ENCODE assay signal across 9 mouse cellular contexts in the genomic region with DNA sequence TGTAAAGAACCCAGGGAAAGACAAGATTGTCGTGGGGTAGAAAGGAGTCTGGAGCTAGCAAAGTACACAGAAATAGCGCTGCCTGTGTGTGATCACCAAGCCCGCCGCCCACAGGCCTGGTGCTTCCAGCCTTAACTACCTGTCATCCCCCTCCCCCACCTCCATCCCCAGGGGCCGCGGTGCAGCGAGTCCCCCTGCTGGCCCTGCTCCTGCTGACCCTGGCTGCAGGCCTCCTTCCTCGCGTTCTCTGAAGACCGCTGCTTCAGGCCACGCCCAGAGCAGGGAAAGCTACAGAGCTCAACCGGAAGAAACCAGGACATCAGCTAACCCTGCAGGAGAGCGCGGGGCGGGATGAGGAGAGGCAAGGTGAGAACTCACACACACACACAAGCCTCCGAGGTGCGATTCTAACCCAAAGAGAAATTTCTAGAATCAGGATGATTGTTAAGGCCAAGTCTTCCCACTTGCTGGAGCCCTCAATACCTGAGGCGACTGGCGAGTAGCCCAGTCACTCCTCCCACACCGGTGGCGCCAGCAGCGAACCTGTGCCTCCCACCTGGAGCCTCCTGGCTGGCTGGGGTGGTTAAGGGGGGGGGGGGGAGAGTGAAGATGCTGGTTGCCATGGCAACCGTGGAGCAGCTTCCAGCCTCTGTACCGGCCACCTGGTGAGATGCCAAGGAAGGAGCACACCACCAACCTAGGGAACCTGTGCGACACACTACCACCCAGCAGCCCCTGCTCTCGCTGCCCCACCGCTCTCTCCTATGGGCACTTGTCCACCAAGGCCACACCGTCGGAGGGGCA. TPM values are rescaled to one million over a fixed set of nuclear protein-coding genes. Genes with fewer than 3 reads are reported as not detected.
DNase-seq lines count a peak whose midpoint lies in the region; ATAC-seq and TF ChIP-seq lines count a peak whose summit lies in the region.
"Had no signal": no experiment of that assay in that cellular context is flagged by ENCODE, and none has a peak within 500 bp of the region (broad histone marks: within the 10 kb centered on the region; RNA-seq: fewer than 3 reads in every experiment).

No protein-coding gene starts in this region.

- H3K27ac ChIP-seq in gastrocnemius, adult 2 months, result no peak overlapping the region
- no peak overlapping the region; the same call in 1 of the 2 replicates for H3K27ac ChIP-seq in forebrain, embryonic 12.5 days
- no peak overlapping the region for H3K27ac ChIP-seq in intestine, embryonic 16.5 days (ENCODE audit: low read length)
- no peak overlapping the region for H3K27ac ChIP-seq in liver, embryonic 12.5 days
- peak overlapping the region; percentile 61 for H3K27ac ChIP-seq in neural tube, embryonic 13.5 days (replicated peaks)

- H3K4me2 ChIP-seq in forebrain, embryonic 12.5 days, result peak overlapping the region; percentile 50
- peak overlapping the region; percentile 58 for H3K4me2 ChIP-seq in intestine, embryonic 16.5 days (ENCODE audit: low read depth, low read length)
- H3K4me2 ChIP-seq in liver, embryonic 12.5 days, result peak overlapping the region; percentile 55
- peak overlapping the region; percentile 55 for H3K4me2 ChIP-seq in neural tube, embryonic 13.5 days

- peak; percentile 58 for ATAC-seq in forebrain, embryonic 12.5 days (ENCODE audit: low FRiP score)
- ATAC-seq in intestine, embryonic 16.5 days, result peak; percentile 59
- ATAC-seq in liver, embryonic 12.5 days, result no peak
- ATAC-seq in neural tube, embryonic 13.5 days (ENCODE audit: low read depth), result peak; percentile 62
- no peak for ATAC-seq in erythroblast, adult 5-6 weeks (replicated peaks; ENCODE audit: low FRiP score, poor library complexity, severe bottlenecking)

- no peak for TF ChIP-seq CTCF in gastrocnemius, adult 2 months (IDR thresholded peaks at IDR 0.05)

- H3K9ac ChIP-seq in forebrain, embryonic 12.5 days, result peak overlapping the region; percentile 44; the same call in 1 of the 2 replicates
- H3K9ac ChIP-seq in intestine, embryonic 16.5 days (ENCODE audit: low read depth, low read length), result peak overlapping the region; percentile 51
- H3K9ac ChIP-seq in liver, embryonic 12.5 days, result no peak overlapping the region
- H3K9ac ChIP-seq in neural tube, embryonic 13.5 days, result peak overlapping the region; percentile 60

- peak; percentile 28 for DNase-seq in gastrocnemius, adult 2 months
- no peak for DNase-seq in gastrocnemius, postnatal 36 days
- DNase-seq in brain, embryonic 18.5 days (ENCODE audit: low read depth, low spot score), result peak; percentile 39

- H3K9me3 ChIP-seq in forebrain, embryonic 12.5 days, result peaks cover 6% of the 10 kb centered on the region; the same call in 1 of the 2 replicates
- H3K9me3 ChIP-seq in intestine, embryonic 16.5 days (ENCODE audit: control insufficient read depth, low read length), result peaks cover 9% of the 10 kb centered on the region; the same call in 1 of the 2 replicates
- 0 out of 2 replicates have a peak, but pooled peaks cover 4% of the 10 kb centered on the region for H3K9me3 ChIP-seq in liver, embryonic 12.5 days (replicated peaks)
- H3K9me3 ChIP-seq in neural tube, embryonic 13.5 days, result no peaks in the 10 kb centered on the region

- peak overlapping the region; percentile 23 for H3K4me3 ChIP-seq in gastrocnemius, adult 2 months
- peak overlapping the region; percentile 26 for H3K4me3 ChIP-seq in forebrain, embryonic 12.5 days (replicated peaks)
- peak overlapping the region; percentile 25 for H3K4me3 ChIP-seq in intestine, embryonic 16.5 days (ENCODE audit: low read length)
- H3K4me3 ChIP-seq in liver, embryonic 12.5 days, result peak overlapping the region; percentile 12; the same call in 1 of the 2 replicates
- H3K4me3 ChIP-seq in neural tube, embryonic 13.5 days, result peak overlapping the region; percentile 31

- WGBS in forebrain, embryonic 12.5 days, result 8% methylated on average over 29 of the region's 29 CpGs
- WGBS in intestine, embryonic 16.5 days, result 15% methylated on average over 29 of the region's 29 CpGs
- 21% methylated on average over 29 of the region's 29 CpGs for WGBS in liver, embryonic 12.5 days (ENCODE audit: insufficient replicate concordance)
- WGBS in neural tube, embryonic 13.5 days, result 13% methylated on average over 28 of the region's 29 CpGs

- intact Hi-C loops in gastrocnemius, adult 2 months (cut with DNase I), result no loop called here
- intact Hi-C loops in gastrocnemius, postnatal 36 days (cut with DNase I), result no loop called here

- H3K36me3 ChIP-seq in forebrain, embryonic 12.5 days (replicated peaks), result no peaks in the 10 kb centered on the region
- no peaks in the 10 kb centered on the region for H3K36me3 ChIP-seq in intestine, embryonic 16.5 days (ENCODE audit: control insufficient read depth, insufficient read depth, low read length)
- H3K36me3 ChIP-seq in liver, embryonic 12.5 days, result no peaks in the 10 kb centered on the region
- H3K36me3 ChIP-seq in neural tube, embryonic 13.5 days, result no peaks in the 10 kb centered on the region

- H3K27me3 ChIP-seq in forebrain, embryonic 12.5 days, result no peaks in the 10 kb centered on the region
- H3K27me3 ChIP-seq in intestine, embryonic 16.5 days (replicated peaks; ENCODE audit: control insufficient read depth, insufficient read depth, low read length), result no peaks in the 10 kb centered on the region
- peaks cover 5% of the 10 kb centered on the region; the same call in 1 of the 2 replicates for H3K27me3 ChIP-seq in liver, embryonic 12.5 days (replicated peaks)
- H3K27me3 ChIP-seq in neural tube, embryonic 13.5 days, result no peaks in the 10 kb centered on the region

- H3K4me1 ChIP-seq in forebrain, embryonic 12.5 days, result peaks cover 19% of the 10 kb centered on the region
- peaks cover 8% of the 10 kb centered on the region; the same call in 1 of the 2 replicates for H3K4me1 ChIP-seq in intestine, embryonic 16.5 days (ENCODE audit: control insufficient read depth, insufficient read depth, low read length)
- H3K4me1 ChIP-seq in liver, embryonic 12.5 days, result no peaks in the 10 kb centered on the region
- peaks cover 27% of the 10 kb centered on the region for H3K4me1 ChIP-seq in neural tube, embryonic 13.5 days (replicated peaks)

RNA-seq across cellular contexts. Expression of a gene that starts 18.6 kb away (rescaled TPM):
- total RNA-seq in gastrocnemius, adult 2 months (2021), result not detected
- total RNA-seq in gastrocnemius, postnatal 36 days (2021), result not detected
- 0.09 TPM in 2 replicates for polyA plus RNA-seq in forebrain, embryonic 12.5 days (2016; fragmentation: Nextera tagmentation; extraction: Ambion mirVana)
- polyA plus RNA-seq in intestine, embryonic 16.5 days (2015; fragmentation: Nextera tagmentation; extraction: Ambion mirVana), result 106 and 225 TPM in 2 replicates
- 0.30 and 0.36 TPM in 2 replicates for polyA plus RNA-seq in liver, embryonic 12.5 days (2016; fragmentation: Nextera tagmentation; extraction: Ambion mirVana)
- 0.32 TPM in 2 replicates for polyA plus RNA-seq in neural tube, embryonic 13.5 days (2015; fragmentation: Nextera tagmentation; extraction: Ambion mirVana)
- total RNA-seq in erythroblast, adult 5-6 weeks (2015; ENCODE audit: low replicate concordance), result not detected in 2 replicates
- total RNA-seq in erythroblast, adult 5-6 weeks (2017; ENCODE audit: low replicate concordance), result not detected in 2 replicates
- polyA plus RNA-seq: C2C12 had no signal

RNA-seq across cellular contexts. Expression of a gene that starts 36.5 kb away (rescaled TPM):
- under 1 TPM; 0.20 to 0.71 TPM for total RNA-seq in gastrocnemius, adult 2 months (2021)
- under 1 TPM; 0.37 to 0.94 TPM for total RNA-seq in gastrocnemius, postnatal 36 days (2021)
- 1.1 and 1.5 TPM in 2 replicates for polyA plus RNA-seq in forebrain, embryonic 12.5 days (2016; fragmentation: Nextera tagmentation; extraction: Ambion mirVana)
- 0.40 and 0.70 TPM in 2 replicates for polyA plus RNA-seq in intestine, embryonic 16.5 days (2015; fragmentation: Nextera tagmentation; extraction: Ambion mirVana)
- polyA plus RNA-seq in liver, embryonic 12.5 days (2016; fragmentation: Nextera tagmentation; extraction: Ambion mirVana), result 0.59 and 0.68 TPM in 2 replicates
- 2.0 and 4.3 TPM in 2 replicates for polyA plus RNA-seq in neural tube, embryonic 13.5 days (2015; fragmentation: Nextera tagmentation; extraction: Ambion mirVana)
- 1.9 TPM in 1 of 2 replicates, not detected in the other for total RNA-seq in erythroblast, adult 5-6 weeks (2015; ENCODE audit: low replicate concordance)
- total RNA-seq in erythroblast, adult 5-6 weeks (2017; ENCODE audit: low replicate concordance), result 0.09 and 0.98 TPM in 2 replicates

RNA-seq across cellular contexts. Expression of a gene that starts 51.1 kb away (rescaled TPM):
- 10 to 100 TPM; 52.1 to 66.5 TPM for total RNA-seq in gastrocnemius, adult 2 months (2021)
- 10 to 100 TPM; 50.3 to 55.0 TPM for total RNA-seq in gastrocnemius, postnatal 36 days (2021)
- polyA plus RNA-seq in forebrain, embryonic 12.5 days (2016; fragmentation: Nextera tagmentation; extraction: Ambion mirVana), result 79.7 and 91.9 TPM in 2 replicates
- 140 and 155 TPM in 2 replicates for polyA plus RNA-seq in intestine, embryonic 16.5 days (2015; fragmentation: Nextera tagmentation; extraction: Ambion mirVana)
- 54.2 and 57.3 TPM in 2 replicates for polyA plus RNA-seq in liver, embryonic 12.5 days (2016; fragmentation: Nextera tagmentation; extraction: Ambion mirVana)
- polyA plus RNA-seq in neural tube, embryonic 13.5 days (2015; fragmentation: Nextera tagmentation; extraction: Ambion mirVana), result 93.1 and 99.5 TPM in 2 replicates
- total RNA-seq in erythroblast, adult 5-6 weeks (2015; ENCODE audit: low replicate concordance), result 3.1 and 14.0 TPM in 2 replicates
- total RNA-seq in erythroblast, adult 5-6 weeks (2017; ENCODE audit: low replicate concordance), result 1.3 and 7.2 TPM in 2 replicates

RNA-seq across cellular contexts. Expression of a gene that starts 51.1 kb away (rescaled TPM):
- 10 to 100 TPM; 11.5 to 17.9 TPM for total RNA-seq in gastrocnemius, adult 2 months (2021)
- total RNA-seq in gastrocnemius, postnatal 36 days (2021), result 10 to 100 TPM; 11.3 to 11.9 TPM
- polyA plus RNA-seq in forebrain, embryonic 12.5 days (2016; fragmentation: Nextera tagmentation; extraction: Ambion mirVana), result 134 TPM in 2 replicates
- polyA plus RNA-seq in intestine, embryonic 16.5 days (2015; fragmentation: Nextera tagmentation; extraction: Ambion mirVana), result 63.8 and 72.2 TPM in 2 replicates
- 57.0 and 57.2 TPM in 2 replicates for polyA plus RNA-seq in liver, embryonic 12.5 days (2016; fragmentation: Nextera tagmentation; extraction: Ambion mirVana)
- polyA plus RNA-seq in neural tube, embryonic 13.5 days (2015; fragmentation: Nextera tagmentation; extraction: Ambion mirVana), result 106 and 120 TPM in 2 replicates
- total RNA-seq in erythroblast, adult 5-6 weeks (2015; ENCODE audit: low replicate concordance), result 3.1 and 11.7 TPM in 2 replicates
- 4.9 and 8.9 TPM in 2 replicates for total RNA-seq in erythroblast, adult 5-6 weeks (2017; ENCODE audit: low replicate concordance)

Comparison
In these comparisons a context has a peak if more than half of its experiments do, and no peak if none do; other contexts are left out.
1. DNase-seq: peak in gastrocnemius, adult 2 months (single experiment) and brain, embryonic 18.5 days (single experiment); none in gastrocnemius, postnatal 36 days (0 of 2).
2. ATAC-seq: peak in forebrain, embryonic 12.5 days (single experiment), intestine, embryonic 16.5 days (single experiment) and neural tube, embryonic 13.5 days (single experiment); none in liver, embryonic 12.5 days (single experiment) and erythroblast, adult 5-6 weeks (single experiment).
3. RNA of a gene that starts 18.6 kb away (polyA plus RNA-seq): 106 to 225 TPM in intestine, embryonic 16.5 days; 0.30 to 0.36 TPM in liver, embryonic 12.5 days, 0.32 TPM in neural tube, embryonic 13.5 days and 0.09 TPM in forebrain, embryonic 12.5 days; every median in the first group is over 10 times any median in the second.
4. Peak in every context shown above with its lines, with median percentiles within 50 percentile points of each other: H3K4me3 ChIP-seq and H3K4me2 ChIP-seq.